Mouse (Mus musculus) adrenal gland, postnatal 4 days (tissue): Measurements from ENCODE around the gene Gpr137. TPM values are rescaled to one million over a fixed set of nuclear protein-coding genes. Genes with fewer than 3 reads are reported as not detected.

ENCODE experiments used
- DNase-seq, 2 experiments: peaks; one replicate each; pipeline ENCODE4 v3.0.0; 2021 to 2022; ENCODE audit warnings: low spot score in 2 of 2, mixed read lengths in 2 of 2
- total RNA-seq, 2 experiments: library from RNA; stranded (reverse); gene quantifications; 2 replicates each; pipeline ENCODE4 v1.2.3; 2021

Gene Gpr137
- total RNA-seq, 2 experiments from 2014 or later: 41.2 to 43.8 TPM

DNA sequence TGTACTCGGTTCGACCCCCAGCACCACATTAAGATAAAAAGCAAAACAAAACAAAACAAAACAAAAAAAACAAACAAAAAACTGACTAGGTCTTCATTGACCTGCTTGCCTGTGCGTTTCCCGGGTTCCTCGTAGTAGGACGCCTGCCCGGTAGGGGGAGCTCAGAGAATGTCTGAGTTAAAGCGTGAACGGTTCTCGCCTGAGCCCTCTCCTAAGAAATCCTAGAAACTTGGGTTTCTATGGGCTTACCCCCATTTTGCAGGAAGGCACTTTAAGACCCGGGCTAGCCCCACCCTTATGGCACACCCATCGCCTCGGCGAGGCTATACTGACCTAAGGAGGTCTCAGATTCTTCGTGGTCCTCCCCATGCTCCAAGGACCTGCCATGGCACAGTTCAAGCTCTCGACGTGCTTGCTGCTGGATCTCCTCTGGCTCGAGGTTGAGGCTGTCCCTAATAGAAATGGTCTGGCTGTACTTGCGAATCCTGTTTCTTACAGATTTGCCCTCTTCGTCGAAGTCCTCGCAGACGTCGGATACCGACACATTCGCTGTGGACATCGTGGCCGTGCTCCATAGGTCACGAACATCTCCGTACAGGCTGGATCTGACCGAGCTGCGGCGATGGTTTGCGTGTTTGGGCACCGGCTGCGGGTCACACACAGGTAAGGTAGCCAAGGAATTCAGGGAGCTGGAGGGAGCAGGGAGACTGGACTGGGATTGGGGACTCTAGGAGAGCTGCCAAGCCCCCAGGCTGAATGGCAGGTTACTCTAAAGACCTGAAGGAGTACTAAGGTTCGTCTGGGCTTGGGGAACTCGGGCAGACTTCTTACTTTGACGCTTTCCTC is 17.6 kb downstream of the Gpr137 start:
- peak; percentile 67 to 82 for DNase-seq

DNA sequence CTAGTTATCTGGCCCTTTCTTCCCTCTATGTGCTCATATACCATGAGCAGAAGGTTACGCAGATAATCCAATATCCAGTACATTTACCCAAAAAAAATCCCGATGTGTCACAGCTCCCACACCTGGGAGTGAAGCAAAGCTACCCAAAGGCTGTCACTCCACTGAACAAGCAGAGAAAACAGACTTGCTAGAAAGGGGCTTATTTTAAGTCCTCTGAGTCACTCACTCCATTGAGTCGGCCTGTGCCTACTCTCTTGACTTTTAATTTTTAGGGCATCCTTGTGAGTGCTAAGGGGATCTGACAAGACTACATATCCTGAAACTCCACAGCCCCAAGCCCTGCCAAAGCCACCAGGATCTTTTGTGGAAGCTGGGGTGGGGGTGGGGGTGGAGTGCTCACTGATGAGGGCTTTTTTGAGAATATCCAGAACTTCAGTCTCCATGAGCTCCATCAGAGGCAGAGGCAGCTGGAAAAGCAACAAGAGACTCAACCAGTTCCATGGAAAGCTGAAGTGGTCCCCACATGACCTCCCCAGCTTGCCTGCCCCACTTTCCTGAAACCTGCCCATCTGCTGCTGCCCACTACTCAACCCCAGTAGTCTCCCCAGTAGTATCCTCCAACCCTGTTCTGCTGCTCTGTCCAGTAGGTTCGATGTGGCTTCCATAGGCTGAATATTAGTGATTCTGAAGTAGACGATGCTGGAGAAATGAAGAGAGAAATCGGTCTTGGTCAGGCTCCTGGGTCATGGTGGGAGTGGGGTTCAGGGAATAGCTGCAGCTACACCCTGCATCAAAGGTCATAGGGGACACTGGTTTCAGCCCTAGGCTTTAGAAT is 19.2 kb downstream of the Gpr137 start:
- DNase-seq: no peak

DNA sequence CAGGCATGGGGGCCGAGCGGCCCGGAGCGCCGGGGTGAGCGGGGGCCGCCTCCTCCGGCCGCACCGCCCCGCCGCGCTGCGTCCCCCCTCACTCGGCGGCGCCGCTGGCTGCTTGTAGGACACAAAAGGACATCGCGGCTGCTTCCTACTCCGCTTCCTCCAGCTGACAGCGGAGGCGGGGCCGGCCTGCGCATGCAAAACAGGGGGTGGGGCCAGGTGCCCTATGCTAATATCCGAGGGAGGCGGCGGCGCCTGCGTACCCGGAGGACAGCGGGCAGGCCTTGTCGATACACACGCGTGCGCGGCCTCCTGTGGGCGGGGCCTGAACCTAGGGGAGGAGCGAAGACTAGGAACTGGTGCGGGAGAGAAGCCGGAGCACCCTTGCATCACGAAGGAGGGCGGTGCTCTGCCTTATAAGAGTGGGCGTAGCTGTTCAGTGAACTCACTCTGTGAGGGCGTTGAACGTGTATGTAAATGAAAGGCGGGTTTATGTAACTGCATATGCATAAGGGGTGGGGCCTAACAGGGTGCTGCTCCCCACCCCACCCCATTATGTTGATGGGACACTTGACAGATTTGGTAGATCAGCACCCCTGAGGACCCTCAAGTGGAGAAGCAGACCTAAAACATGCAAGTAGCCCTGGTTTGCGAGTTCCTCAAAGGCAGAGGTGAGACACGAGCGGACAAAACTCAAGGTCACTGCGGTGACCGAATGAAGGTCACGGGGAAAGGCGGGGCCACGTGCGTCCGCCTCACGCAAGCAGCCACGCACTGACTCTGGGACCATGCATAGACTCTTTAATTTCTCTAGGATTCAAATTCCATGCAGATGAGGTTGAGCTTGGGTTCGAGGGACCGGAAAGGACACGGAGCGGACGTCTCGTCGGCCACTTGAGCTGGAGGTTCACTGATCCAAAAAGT is 20.4 kb downstream of the Gpr137 start, which contains the start of gene Esrra:
Gene Esrra (minus strand): TSS at position 167 of the 921 bp plus-strand sequence.
- peak; percentile 96 to 100 for DNase-seq

DNA sequence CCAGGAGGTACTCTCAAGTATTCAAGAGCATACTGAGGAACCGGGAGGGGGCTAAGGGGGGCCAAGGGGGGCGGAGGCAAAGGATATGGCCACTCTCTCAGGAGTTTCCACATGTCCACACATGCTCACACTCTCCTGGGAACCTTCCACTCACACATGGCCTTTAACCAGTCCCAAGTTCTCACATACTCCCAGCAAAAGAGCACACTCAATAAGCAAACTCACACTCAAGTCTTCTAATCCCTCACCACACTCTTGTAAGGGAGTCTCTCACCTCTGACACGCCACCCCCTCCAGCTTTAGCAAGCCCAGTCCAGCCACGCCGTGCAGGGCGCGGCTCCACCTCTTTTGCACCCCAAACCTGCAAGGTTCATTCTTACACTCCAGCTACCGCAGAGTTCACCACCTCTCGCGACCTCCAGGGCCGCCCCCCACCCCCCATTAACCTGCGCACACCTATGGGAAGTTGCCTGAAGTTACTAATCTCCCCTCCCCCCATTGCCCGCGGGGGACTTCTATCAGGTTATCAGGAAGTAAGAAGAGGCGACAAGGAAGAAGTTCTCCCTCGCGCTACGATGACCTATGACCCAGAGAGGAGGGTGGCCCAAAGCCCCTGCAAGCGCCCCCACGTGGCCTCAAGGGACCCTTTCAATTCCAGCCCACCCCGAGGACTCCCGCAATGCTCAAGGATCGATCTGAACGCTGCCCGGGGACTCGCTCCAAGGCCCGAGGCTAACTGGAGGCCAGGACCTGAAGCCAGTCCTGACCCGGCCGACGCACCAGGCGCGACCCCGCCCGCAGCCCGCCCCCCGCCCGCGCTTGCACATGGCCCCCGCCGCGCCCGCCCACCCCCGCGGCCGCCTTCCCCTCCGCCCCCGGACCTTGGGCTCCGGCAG is 21.3 kb downstream of the Gpr137 start:
- no peak for DNase-seq

DNA sequence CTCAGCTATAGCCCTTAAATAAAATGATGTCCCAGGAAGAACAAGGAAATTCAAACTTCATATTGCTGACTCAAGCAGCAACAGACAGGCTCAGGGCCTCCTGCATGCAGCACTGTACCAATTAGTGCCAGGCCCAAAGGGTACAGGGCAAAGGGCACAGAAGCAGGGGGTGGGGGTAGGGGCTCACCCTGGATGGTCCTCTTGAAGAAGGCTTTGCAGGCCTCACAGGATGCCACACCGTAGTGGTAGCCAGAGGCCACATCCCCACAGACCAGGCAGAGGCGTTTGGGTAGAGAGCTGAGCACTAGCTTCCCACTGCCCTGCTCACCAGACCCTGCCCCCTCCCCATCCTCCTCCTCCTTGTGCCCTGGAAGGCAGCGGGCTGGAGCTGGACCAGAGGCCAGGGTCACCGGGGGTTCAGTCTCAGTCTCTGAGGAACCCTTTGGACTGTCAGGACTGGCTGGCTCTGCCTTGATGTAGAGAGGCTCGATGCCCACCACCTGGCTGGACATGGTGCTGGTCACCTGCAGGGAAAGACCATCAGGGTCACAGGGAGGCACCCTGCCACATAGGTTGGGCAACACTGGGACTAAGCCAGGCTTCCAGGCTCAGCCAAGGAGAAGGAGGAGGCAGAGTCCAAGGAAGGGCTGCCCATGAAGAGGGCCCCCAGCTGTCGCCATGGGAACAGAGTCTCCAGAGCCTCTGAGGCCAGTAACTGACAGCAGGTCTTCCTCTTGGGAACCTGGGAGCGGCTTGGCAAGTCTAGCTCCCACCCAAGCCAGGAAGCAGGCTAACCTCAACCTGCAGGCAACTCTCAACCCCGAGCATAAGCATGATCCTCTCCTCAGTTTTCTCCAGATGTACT is 22.2 kb downstream of the Gpr137 start:
- DNase-seq: no peak

DNA sequence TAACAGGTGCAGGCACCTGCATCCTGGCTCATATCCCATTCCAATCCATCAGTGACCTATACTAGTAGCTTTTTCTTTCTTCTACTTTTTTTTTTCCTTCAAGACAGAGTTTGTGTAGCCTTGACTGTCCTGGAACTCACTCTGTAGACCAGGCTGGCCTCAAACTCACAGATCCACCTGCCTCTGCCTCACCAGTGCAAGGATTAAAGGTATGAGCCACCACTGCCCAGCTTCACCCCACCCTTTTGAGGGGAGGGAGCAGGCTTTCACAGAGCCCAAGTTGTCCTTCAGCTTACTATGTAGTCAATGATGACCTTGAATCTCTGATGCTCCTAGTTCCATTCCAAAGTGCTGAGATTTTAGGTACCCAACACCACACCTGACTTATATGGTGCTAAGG is 22.8 kb downstream of the Gpr137 start:
- DNase-seq: no peak

DNA sequence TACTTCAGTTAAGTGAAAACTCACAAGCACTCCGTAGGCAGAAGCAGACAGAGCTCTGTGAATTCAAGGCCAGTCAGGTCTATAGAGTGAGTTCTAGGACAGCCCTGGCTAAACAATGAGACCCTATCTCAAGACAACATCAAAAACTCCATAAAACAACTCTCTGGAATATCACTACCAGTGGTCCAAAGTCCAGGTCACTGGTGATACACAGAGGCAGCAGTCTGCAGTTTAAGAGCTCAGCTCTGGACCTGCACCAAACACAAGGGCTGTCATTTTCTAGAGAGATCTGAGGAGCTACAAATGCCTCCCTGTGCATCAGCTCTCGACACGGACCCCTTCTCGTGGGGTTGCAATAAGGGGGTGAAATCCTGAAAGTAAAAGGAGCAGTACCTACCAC is 24.0 kb downstream of the Gpr137 start:
- DNase-seq: no peak

DNA sequence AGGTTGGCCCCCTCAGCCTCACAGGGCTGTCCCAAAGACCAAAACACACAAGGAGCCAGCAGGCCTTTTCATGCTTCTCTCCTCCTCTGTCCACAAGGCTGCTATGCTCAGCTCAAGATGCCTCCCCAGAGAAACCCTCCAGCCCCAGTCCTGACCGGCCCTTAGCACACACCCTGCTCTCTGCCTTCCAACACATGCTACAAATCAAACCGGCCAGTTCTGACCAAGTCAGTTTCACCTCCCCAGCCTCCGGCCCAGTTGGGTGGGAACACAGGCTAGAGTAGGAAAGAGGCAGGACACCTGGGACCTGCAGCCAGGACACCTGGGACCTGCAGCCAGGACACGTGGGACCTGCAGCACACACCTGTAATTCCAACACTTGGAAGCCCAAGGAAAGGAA is 25.8 kb downstream of the Gpr137 start:
- no peak for DNase-seq

DNA sequence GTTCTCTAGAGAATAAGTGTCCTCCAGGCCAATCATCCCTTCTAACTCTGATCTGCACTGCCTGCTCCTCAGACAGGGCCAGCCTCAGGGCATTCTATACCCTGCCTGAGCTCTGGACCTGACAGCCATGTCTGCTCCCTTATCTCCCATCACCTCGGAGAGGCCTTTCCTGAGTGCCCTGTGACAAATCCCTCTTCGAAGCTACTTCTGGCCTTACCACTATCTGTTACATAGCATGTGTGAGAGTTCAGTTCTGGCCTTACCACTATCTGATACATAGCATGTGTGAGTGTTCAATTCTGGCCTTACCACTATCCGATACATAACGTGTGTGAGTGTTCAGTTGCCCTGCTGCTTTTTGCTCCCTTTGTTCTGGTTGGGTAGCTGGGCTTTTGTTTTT is 27.0 kb downstream of the Gpr137 start:
- DNase-seq: no peak

DNA sequence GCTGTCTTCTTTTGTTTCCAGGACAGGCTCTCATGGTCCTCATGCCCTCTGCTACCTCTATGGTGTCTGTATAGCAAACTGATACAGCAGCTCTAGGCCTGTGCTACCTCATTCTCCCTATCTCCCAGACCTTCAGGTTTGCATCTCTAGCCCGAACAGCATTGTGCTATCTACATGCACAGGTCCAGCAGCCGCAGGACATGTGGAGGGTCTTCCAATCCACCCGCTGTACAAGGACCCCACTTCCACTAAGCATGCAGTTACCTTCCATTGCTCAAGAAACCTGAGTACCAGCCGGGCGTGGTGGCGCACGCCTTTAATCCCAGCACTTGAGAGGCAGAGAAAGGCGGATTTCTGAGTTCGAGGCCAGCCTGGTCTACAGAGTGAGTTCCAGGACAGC is 27.7 kb downstream of the Gpr137 start:
- no peak for DNase-seq

DNA sequence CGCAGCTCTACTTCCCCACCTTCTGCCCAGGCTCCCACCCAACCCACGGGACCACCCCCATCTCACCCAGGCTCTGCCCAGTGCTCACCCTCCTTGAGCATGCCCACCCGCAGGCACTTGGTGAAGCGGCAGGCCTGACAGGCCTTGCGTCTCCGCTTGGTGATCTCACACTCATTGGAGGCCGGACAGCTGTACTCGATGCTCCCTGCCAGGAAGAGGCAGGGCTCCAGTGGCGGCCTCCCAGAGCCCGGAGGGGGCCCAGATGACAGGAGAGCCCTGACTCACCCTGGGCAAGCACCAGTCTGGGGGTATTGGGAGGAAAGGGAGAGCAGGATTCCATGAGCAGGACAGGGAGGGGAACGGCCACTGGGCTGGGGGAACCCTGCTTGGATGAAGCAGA is 28.3 kb downstream of the Gpr137 start:
- no peak for DNase-seq

DNA sequence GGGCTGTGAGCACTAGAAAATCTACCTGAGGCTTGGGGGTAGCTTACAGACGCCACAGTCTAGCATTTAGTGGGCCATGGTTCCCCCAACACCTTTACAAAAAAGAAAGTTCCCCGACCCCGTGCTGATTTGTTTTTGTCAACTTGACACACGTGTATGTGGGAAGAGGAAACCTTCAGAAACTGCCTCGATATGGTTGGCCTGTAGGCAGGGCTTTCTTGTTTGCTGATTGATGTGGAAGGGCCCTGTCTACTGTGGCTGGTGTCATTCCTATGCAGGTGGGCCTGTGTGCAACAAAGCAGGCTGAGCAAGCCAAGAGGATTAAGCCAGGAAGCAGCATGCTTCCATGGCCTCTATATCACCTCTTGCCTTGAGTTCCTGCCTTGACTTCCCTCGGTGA is 29.2 kb downstream of the Gpr137 start:
- no peak for DNase-seq

DNA sequence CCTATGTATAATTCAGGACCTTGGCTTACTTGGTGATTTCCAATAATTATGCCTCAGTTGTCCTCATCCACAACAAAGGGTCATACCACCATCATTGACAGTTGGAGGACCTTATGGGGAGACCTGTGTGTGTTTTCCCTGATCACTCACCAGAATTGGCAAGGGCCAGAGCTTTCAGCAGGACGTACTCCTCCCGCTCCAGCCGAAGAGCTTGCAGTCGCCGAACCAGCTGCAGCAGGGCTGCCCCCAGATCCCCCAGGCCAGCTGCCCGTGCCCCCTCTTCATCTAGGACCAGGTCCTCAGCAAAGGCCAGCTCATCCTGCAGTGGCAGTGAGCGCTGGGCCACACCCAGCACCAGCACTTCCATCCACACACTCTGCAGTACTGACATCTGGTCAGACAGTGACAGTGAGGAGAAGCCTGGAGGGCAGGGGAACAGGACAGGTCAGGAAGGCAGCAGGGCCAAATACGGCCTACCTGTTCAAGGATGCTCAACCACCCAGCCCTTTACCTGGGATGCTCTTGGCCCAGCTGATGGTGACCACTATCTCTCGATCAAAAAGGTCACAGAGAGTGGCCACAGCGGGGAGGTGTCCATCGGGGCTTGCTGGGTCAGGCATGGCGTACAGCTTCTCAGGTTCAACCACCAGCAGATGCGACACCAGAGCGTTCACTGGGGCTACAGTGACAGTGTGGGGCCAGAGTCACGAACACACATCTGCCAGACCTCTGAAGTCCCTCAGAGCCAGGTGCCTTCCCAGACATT is 29.9 kb downstream of the Gpr137 start:
- DNase-seq: peak in 1 of 2 experiments; percentile 2

DNA sequence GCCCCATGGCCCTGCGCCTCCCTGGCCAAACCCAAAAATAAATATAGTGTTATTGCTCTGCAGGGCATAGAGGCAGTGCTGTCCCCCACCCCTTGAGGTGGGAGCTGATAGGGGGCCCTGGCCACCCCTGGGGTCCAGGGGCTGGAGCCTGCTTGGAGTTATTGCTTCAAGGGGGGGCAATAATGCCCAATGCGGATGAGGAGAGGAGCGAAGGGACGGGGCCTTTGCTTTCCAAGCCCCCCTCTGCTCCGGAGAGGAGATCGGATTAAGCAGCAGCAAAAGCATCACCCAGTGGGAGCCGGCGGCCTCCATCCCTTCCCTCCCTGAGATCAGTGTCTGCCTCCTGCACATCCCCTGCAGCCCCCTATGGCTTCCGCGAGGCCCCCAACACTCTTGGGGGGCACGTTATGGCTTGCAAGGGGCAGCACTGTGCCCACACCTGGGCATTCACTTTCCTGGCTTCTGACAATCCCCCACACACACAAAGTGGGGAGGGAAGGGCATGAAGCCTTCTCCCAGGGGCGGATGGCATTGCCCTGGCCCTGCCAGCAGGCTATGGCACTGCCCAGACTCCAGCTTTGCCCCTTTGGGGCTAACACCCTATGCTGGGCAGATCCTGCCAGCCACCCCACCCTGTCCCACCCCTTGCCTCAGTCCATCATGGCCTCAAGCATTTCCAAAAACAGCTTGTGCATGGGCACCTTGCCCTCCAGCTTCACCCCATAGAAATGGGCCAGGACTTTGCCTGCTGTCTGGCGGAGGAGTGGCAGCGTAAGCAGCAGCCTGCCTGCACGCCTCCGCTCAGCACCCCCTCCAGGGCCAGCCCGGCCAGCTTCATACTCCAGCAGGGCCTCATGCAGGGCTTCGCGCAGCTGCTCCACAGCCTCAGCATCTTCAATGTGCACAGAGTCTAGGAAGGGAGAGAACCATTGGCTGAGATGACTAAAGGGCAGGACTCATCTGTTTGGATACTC is 30.9 kb downstream of the Gpr137 start:
- peak in 1 of 2 experiments; percentile 4 for DNase-seq

DNA sequence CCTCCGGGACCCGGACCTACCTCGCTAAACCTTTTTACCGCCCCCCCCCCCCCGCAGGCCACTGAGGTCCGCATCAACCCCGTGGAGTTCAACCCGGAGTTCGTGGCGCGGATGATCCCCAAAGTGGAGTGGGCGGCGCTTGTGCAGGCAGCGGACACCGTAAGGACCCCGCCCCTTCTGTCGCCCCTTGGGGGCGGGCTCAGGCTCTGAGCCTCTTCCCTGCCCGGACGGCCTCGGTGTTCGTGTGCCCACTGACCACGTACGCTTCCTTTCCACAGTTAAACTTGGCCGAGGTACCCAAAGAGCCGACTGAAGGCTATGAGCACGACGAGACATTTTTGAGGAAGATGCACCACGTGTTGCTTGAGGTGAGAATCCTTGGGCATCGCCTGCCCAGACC is 32.0 kb downstream of the Gpr137 start:
- DNase-seq: peak in 1 of 2 experiments; percentile 35

DNA sequence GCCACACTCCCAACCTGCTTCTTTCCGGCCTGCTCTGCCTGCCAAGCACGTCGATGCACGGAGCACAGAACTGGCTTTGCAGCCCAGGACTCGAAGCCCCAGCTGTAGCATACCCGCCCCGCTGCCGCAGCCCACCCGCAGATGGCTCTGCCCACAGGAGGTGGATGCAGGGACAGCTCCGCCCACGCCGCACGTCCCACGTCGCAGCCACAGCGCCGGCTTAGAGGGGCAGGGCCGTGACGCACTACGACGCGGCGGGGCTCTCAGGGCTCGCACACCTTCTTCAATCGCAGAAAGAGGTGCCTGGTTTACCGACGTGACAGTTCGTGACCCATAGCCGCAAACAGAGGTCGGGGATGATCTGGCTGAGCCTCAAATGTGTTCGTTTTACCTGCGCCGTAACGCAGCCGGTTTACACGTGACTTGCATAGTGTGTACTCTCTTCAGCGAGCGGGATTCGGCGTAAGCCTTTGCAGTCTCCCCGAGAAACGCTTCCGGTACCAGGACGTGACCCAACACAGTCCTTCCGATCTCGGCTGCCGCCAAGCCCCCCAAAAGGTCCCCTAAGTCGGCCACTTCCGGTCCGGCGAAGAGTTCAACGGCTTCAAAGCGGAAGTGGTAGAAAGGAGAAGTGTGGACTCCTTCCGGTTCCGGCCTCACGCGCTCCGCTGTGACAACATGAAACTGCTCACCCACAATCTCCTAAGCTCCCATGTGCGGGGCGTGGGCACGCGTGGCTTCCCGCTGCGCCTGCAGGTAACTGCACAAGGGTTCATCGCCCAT is 32.6 kb downstream of the Gpr137 start, which contains the start of the genes Trmt112 and Prdx5:
Gene Trmt112 (plus strand): TSS at position 192 of the 783 bp plus-strand sequence.
Gene Prdx5 (minus strand): TSS at position 600 of the 783 bp plus-strand sequence.
- DNase-seq: peak; percentile 64 to 81
